Mouse (Mus musculus) liver, embryonic 14.5 days (tissue): ENCODE measurements around the gene Gm266. TPM values are rescaled to one million over a fixed set of nuclear protein-coding genes. Genes with fewer than 3 reads are reported as not detected.
A peak's percentile ranks its signal among the peaks of the same experiment; 100 is the strongest.

Source experiments
- ATAC-seq: fragments of 200-750 bp; cut with Nextera tagmentation; 2 replicates; pipeline ENCODE4 v1.8.0; 2017; ENCODE audit warnings: moderate number of reproducible peaks, mild to moderate bottlenecking, moderate library complexity; ENCODE audit not compliant: insufficient read depth
- DNase-seq, 3 experiments: peaks; one replicate each; pipeline ENCODE4 v3.0.0-alpha.2; 2012 to 2013; ENCODE audit warnings: low read depth in 3 of 3, low spot score in 3 of 3
- H3K27ac ChIP-seq: fragments of 300-500 bp; sonication (generic); 2 replicates; pipeline ENCODE4 v1.5.1; 2014; ENCODE audit warnings: moderate library complexity, mild to moderate bottlenecking, control low read depth, inconsistent platforms
- H3K27me3 ChIP-seq: fragments of 300-500 bp; sonication (generic); 2 replicates; pipeline ENCODE4 v1.6.1; 2014; ENCODE audit warnings: mild to moderate bottlenecking, low read length, moderate library complexity; ENCODE audit not compliant: control insufficient read depth, insufficient read depth
- H3K36me3 ChIP-seq: fragments of 300-500 bp; sonication (generic); replicated peaks from 2 replicates; pipeline ENCODE4 v1.6.1; 2014; ENCODE audit warnings: low read depth; ENCODE audit not compliant: control insufficient read depth, insufficient read depth
- H3K4me1 ChIP-seq, 2 experiments: fragments of 200-500 bp in 1 of 2; fragments of 300-500 bp in 1 of 2; sonication (generic) in 1 of 2; replicated peaks; 2 replicates each; pipeline ENCODE4 v1.6.1; 2012 to 2014; ENCODE audit warnings: antibody characterized with exemption in 1 of 2, inconsistent platforms in 1 of 2, low read length in 1 of 2; ENCODE audit not compliant: control insufficient read depth in 2 of 2, insufficient read depth in 2 of 2
- H3K4me2 ChIP-seq: fragments of 300-500 bp; sonication (generic); 2 replicates; pipeline ENCODE4 v1.6.1; 2014; ENCODE audit warnings: low read depth, mild to moderate bottlenecking, control low read depth, moderate library complexity
- H3K4me3 ChIP-seq, 2 experiments: fragments of 200-500 bp in 1 of 2; fragments of 300-500 bp in 1 of 2; sonication (generic) in 1 of 2; 2 replicates each; pipeline ENCODE4 v1.5.1; 2012 to 2014; ENCODE audit warnings: low read depth in 2 of 2, low read length in 2 of 2, mild to moderate bottlenecking in 2 of 2, control low read depth in 1 of 2, inconsistent platforms in 1 of 2, moderate library complexity in 1 of 2; ENCODE audit not compliant: insufficient read depth in 1 of 2
- H3K9ac ChIP-seq: fragments of 300-500 bp; sonication (generic); replicated peaks from 2 replicates; pipeline ENCODE4 v1.6.1; 2014; ENCODE audit warnings: mild to moderate bottlenecking, control low read depth, moderate library complexity
- H3K9me3 ChIP-seq: fragments of 300-500 bp; sonication (generic); 2 replicates; pipeline ENCODE4 v1.6.1; 2016; ENCODE audit warnings: low read length, mixed read lengths; ENCODE audit not compliant: control insufficient read depth
- CTCF ChIP-seq: IDR thresholded peaks from 2 replicates; pipeline ENCODE4 v1.5.1; 2016; ENCODE audit warnings: antibody characterized with exemption, low read depth, control low read depth
- EP300 ChIP-seq: IDR thresholded peaks from 2 replicates; pipeline ENCODE4 v1.6.1; 2016; ENCODE audit warnings: antibody characterized with exemption, low read depth
- WGBS: fragments of 180-500 bp; shearing (Covaris S2); extraction: QIAGEN DNeasy Blood & Tissue Kit; methylation state at CpG from one replicate; pipeline ENCODE4 v1.1.7; 2014; ENCODE audit not compliant: insufficient replicate concordance; 5-methylcytosine and 5-hydroxymethylcytosine counted together
- polyA plus RNA-seq, 2 experiments: library from polyadenylated mRNA; depleted of rRNA in 1 of 2; stranded (reverse) in 1 of 2; unstranded in 1 of 2; fragments of >200 nt; fragmentation: Nextera tagmentation in 1 of 2; extraction: Ambion mirVana in 1 of 2; gene quantifications; 2 replicates each; pipeline versions ENCODE4 v1.2.1 to v1.2.3; 2012 to 2014

The Gm266 gene
- polyA plus RNA-seq, 2 experiments: 0.42 to 0.61 TPM

- Histone ChIP-seq H3K4me1 (peaks cover 12 to 24% of the 10 kb centered on the region in 2 experiments), H3K27me3 (no peaks in the 10 kb centered on the region), H3K9ac (no peak overlapping the region), H3K36me3 (peaks cover 77% of the 10 kb centered on the region), H3K9me3 (no peaks in the 10 kb centered on the region), H3K4me2 (no peak overlapping the region), H3K27ac (no peak overlapping the region), H3K4me3 (no peak overlapping the region)
- WGBS: 69% methylated on average over 9 of the region's 9 CpGs
- ATAC-seq: no peak
- DNase-seq: no peak
- no peak for TF ChIP-seq EP300
- TF ChIP-seq CTCF: no peak
Observed at GRCm38 (mm10) chr12:111447350-111447749, 38.3 kb downstream of the Gm266 start.

- Histone ChIP-seq H3K4me3 (no peak overlapping the region), H3K9ac (no peak overlapping the region)
Observed at GRCm38 (mm10) chr12:111446745-111447144, 38.9 kb downstream of the Gm266 start.

DNA sequence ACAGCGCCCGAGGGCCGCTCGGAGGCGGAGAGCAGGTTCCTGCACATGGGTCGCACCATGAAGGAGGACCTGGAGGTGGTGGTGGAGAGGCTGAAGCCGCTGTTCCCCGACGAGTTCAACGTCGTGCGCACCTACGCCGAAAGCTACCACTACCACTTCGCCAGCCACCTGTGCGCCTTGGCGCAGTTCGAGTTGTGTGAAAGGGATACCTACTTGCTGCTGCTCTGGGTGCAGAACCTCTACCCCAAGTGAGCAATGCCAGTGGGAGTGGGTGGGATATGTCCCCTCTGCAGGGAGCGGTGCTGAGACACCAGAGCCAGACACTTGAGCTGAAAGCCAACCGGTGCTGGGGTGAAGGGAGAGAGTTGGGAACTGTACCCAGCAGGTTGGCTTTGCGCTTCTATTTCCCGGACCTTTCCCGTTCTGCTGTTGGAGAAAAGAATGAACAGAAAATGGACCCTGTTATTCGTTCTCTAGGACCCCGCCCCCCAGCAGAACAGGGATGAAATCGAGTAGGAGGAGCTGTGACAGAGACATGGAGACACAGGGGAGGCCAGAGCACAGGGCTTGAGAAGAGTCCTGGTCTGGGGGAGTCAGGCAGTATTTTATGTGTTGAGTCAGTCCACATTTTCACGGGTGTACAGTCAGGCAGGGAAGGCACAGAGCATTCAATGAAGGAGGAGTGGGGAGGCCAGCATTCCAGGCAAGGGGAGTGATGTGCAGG is 39.6 kb downstream of the Gm266 start:
- no peaks in the 10 kb centered on the region for H3K9me3 ChIP-seq
- WGBS: 61% methylated on average over 27 of the region's 27 CpGs
- peaks cover 64% of the 10 kb centered on the region for H3K36me3 ChIP-seq
- H3K9ac ChIP-seq: peak overlapping the region; percentile 70
- no peak for DNase-seq
- no peak for TF ChIP-seq EP300
- peaks cover 20 to 35% of the 10 kb centered on the region in 2 experiments for H3K4me1 ChIP-seq
- peak overlapping the region; percentile 73 to 92 for H3K4me3 ChIP-seq
- H3K27me3 ChIP-seq: no peaks in the 10 kb centered on the region
- ATAC-seq: no peak
- H3K4me2 ChIP-seq: peak overlapping the region; percentile 65
- no peak overlapping the region for H3K27ac ChIP-seq

More at GRCm38 (mm10) chr12:111446745-111447144, 38.9 kb downstream of the Gm266 start:
- peaks cover 71% of the 10 kb centered on the region for H3K36me3 ChIP-seq
- ATAC-seq (no peak), DNase-seq (no peak)
- no peaks in the 10 kb centered on the region for H3K9me3 ChIP-seq
- no peak for TF ChIP-seq EP300
- no peak for TF ChIP-seq CTCF
- peaks cover 16 to 29% of the 10 kb centered on the region in 2 experiments for H3K4me1 ChIP-seq
- no peak overlapping the region for H3K27ac ChIP-seq
- H3K4me2 ChIP-seq: peak overlapping the region; percentile 65; the same call in 1 of the 2 replicates
- 77% methylated on average over 5 of the region's 5 CpGs for WGBS
- no peaks in the 10 kb centered on the region for H3K27me3 ChIP-seq

DNA sequence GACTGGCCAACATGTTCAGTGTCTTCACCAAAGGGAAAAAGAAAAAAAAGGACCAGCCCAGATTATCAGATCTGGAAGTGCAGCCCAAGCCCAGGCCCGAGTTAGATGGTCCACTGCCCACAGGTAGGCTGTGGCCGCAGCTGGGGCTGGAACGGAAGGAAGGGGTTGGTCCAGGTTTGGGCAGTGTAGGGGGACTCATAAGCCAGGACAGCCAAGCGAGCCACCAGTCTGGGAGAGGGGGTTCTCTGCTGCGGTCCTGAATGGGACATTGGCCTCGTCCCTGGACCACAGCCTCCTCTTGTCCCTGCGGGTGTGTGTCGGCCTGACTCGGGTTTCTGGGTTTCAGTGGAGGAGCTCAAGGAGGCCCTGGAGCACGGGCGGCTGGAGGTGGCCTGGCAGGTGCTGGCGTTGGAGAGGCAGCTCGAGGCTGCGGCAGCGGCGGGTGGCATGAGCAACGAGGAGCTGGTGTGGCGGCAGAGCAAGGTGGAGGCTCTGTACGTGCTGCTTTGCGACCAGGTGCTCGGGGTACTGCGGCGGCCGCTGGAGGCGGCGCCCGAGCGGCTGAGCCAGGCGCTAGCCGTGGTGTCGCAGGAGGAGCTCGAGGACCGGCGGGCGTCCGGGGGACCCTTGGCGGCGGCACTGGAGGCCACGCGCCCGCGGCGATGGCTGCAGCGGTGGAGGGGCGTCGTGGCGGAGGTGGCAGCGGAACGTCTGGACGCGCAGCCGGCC is 40.3 kb downstream of the Gm266 start:
- Histone ChIP-seq H3K27me3 (no peaks in the 10 kb centered on the region), H3K9me3 (no peaks in the 10 kb centered on the region), H3K4me3 (peak overlapping the region; percentile 73 to 92), H3K36me3 (peaks cover 57% of the 10 kb centered on the region), H3K4me2 (peak overlapping the region; percentile 65), H3K9ac (peak overlapping the region; percentile 70), H3K4me1 (peaks cover 20 to 35% of the 10 kb centered on the region in 2 experiments), H3K27ac (no peak overlapping the region)
- ATAC-seq (no peak), DNase-seq (no peak)
- no peak for TF ChIP-seq CTCF
- TF ChIP-seq EP300: no peak
- 28% methylated on average over 52 of the region's 52 CpGs for WGBS
